Mouse (Mus musculus) spleen, adult 2 months (tissue): Measurements from ENCODE around the gene Cyp2s1. TPM values are rescaled to one million over a fixed set of nuclear protein-coding genes. Genes with fewer than 3 reads are reported as not detected.

ENCODE experiments used
- DNase-seq, 2 experiments: peaks; one replicate each; pipeline versions ENCODE4 v3.0.0 to v3.0.0-alpha.2; 2012 to 2021; ENCODE audit warnings: low spot score in 2 of 2, low read depth in 1 of 2
- H3K27ac ChIP-seq: fragments of 200-500 bp; 2 replicates; pipeline ENCODE4 v1.5.1; 2012; ENCODE audit warnings: low read length, inconsistent platforms; ENCODE audit not compliant: insufficient read depth
- H3K27me3 ChIP-seq: fragments of 200-500 bp; 2 replicates; pipeline ENCODE4 v1.6.1; 2012; ENCODE audit warnings: mild to moderate bottlenecking, moderate library complexity, low read length, inconsistent platforms; ENCODE audit not compliant: control insufficient read depth, insufficient read depth
- H3K36me3 ChIP-seq: fragments of 200-500 bp; 2 replicates; pipeline ENCODE4 v1.6.1; 2012; ENCODE audit warnings: mild to moderate bottlenecking, low read length, inconsistent platforms; ENCODE audit not compliant: control insufficient read depth, insufficient read depth
- H3K4me1 ChIP-seq: fragments of 200-500 bp; 2 replicates; pipeline ENCODE4 v1.6.1; 2011; ENCODE audit warnings: inconsistent platforms; ENCODE audit not compliant: control insufficient read depth, insufficient read depth, insufficient read length
- H3K4me3 ChIP-seq: fragments of 200-500 bp; 2 replicates; pipeline ENCODE4 v1.5.1; 2011; ENCODE audit warnings: mild to moderate bottlenecking, inconsistent platforms; ENCODE audit not compliant: insufficient read depth, insufficient read length; ENCODE audit errors: extremely low read depth
- CTCF ChIP-seq: fragments of 200-500 bp; IDR thresholded peaks from 2 replicates; pipeline ENCODE4 v1.5.1; 2011; ENCODE audit warnings: mild to moderate bottlenecking, inconsistent platforms; ENCODE audit not compliant: insufficient read depth, insufficient read length, insufficient replicate concordance; ENCODE audit errors: extremely low read depth
- POLR2A ChIP-seq: fragments of 200-500 bp; IDR thresholded peaks from 2 replicates; pipeline ENCODE4 v1.6.1; 2011; ENCODE audit warnings: low read depth, low read length, inconsistent platforms
- WGBS: fragments of 180-500 bp; shearing (Covaris S2); methylation state at CpG from one replicate; pipeline ENCODE4 v1.1.7; 2018; 5-methylcytosine and 5-hydroxymethylcytosine counted together
- polyA plus RNA-seq: library from polyadenylated mRNA; depleted of rRNA; stranded (reverse); fragments of >200 nt; gene quantifications from 2 replicates; pipeline ENCODE4 v1.2.3, GENCODE M21; 2012

The Cyp2s1 gene
- polyA plus RNA-seq, 1 experiment: 2.9 TPM

- H3K4me3 ChIP-seq: no peak overlapping the region
- DNase-seq: no peak
- H3K4me1 ChIP-seq: peaks cover 9% of the 10 kb centered on the region
- WGBS: 55% methylated on average over 1 of the region's 1 CpGs
- TF ChIP-seq CTCF: no peak
- no peak for TF ChIP-seq POLR2A
- no peaks in the 10 kb centered on the region for H3K36me3 ChIP-seq
- H3K27me3 ChIP-seq: peaks cover 8% of the 10 kb centered on the region; the same call in 1 of the 2 replicates
- no peak overlapping the region for H3K27ac ChIP-seq
Measured at GRCm38 (mm10) chr7:25784808-25785207, 31.9 kb downstream of the Cyp2s1 start.

- Histone ChIP-seq H3K4me3 (no peak overlapping the region), H3K4me1 (peaks cover 9% of the 10 kb centered on the region)
- WGBS: 70% methylated on average over 8 of the region's 8 CpGs
Measured at GRCm38 (mm10) chr7:25783746-25784145, 33.0 kb downstream of the Cyp2s1 start.

GRCm38 (mm10) chr7:25782744-25783143 lies 34.0 kb downstream of the Cyp2s1 start:
- H3K27me3 ChIP-seq: no peaks in the 10 kb centered on the region
- no peak overlapping the region for H3K4me3 ChIP-seq
- peaks cover 9% of the 10 kb centered on the region for H3K4me1 ChIP-seq
- H3K27ac ChIP-seq: no peak overlapping the region
- 27% methylated on average over 6 of the region's 6 CpGs for whole genome bisulfite sequencing
- no peak for DNase-seq
- no peak for TF ChIP-seq POLR2A
- TF ChIP-seq CTCF: no peak
- H3K36me3 ChIP-seq: no peaks in the 10 kb centered on the region

More at GRCm38 (mm10) chr7:25783746-25784145, 33.0 kb downstream of the Cyp2s1 start:
- Histone ChIP-seq H3K27me3 (peaks cover 6% of the 10 kb centered on the region; the same call in 1 of the 2 replicates), H3K36me3 (no peaks in the 10 kb centered on the region), H3K27ac (no peak overlapping the region)
- TF ChIP-seq CTCF (no peak), POLR2A (no peak)
- no peak for DNase-seq

- H3K36me3 ChIP-seq: no peaks in the 10 kb centered on the region
- 36% methylated on average over 11 of the region's 11 CpGs for WGBS
- H3K27me3 ChIP-seq: no peaks in the 10 kb centered on the region
- H3K27ac ChIP-seq: peak overlapping the region; percentile 37
- H3K4me3 ChIP-seq: no peak overlapping the region
- no peak for TF ChIP-seq POLR2A
- no peak for TF ChIP-seq CTCF
- DNase-seq: no peak
- H3K4me1 ChIP-seq: peaks cover 8% of the 10 kb centered on the region
Measured at GRCm38 (mm10) chr7:25781937-25782610, 34.6 kb downstream of the Cyp2s1 start.

- no peak for DNase-seq
- peak overlapping the region; percentile 37 for H3K27ac ChIP-seq
- H3K27me3 ChIP-seq: no peaks in the 10 kb centered on the region
- no peak for TF ChIP-seq CTCF
- no peak for TF ChIP-seq POLR2A
- peak overlapping the region; percentile 10; the same call in 1 of the 2 replicates for H3K4me3 ChIP-seq
- 3% methylated on average over 33 of the region's 33 CpGs for WGBS
- H3K4me1 ChIP-seq: peaks cover 7% of the 10 kb centered on the region
- no peaks in the 10 kb centered on the region for H3K36me3 ChIP-seq
Measured at GRCm38 (mm10) chr7:25781321-25781936, 35.3 kb downstream of the Cyp2s1 start.

- H3K4me3 ChIP-seq: no peak overlapping the region
- H3K27me3 ChIP-seq: no peaks in the 10 kb centered on the region
- 69% methylated on average over 4 of the region's 4 CpGs for WGBS
- peaks cover 7% of the 10 kb centered on the region for H3K4me1 ChIP-seq
- DNase-seq: no peak
- no peaks in the 10 kb centered on the region for H3K36me3 ChIP-seq
- 0 out of 2 replicates have a peak overlapping the region, but pooled peaks have one; percentile 4 for H3K27ac ChIP-seq
- TF ChIP-seq POLR2A: no peak
- TF ChIP-seq CTCF: no peak
Measured at GRCm38 (mm10) chr7:25780753-25781152, 36.0 kb downstream of the Cyp2s1 start.

- Histone ChIP-seq H3K4me3 (no peak overlapping the region), H3K27ac (no peak overlapping the region), H3K4me1 (peaks cover 7% of the 10 kb centered on the region), H3K36me3 (no peaks in the 10 kb centered on the region), H3K27me3 (no peaks in the 10 kb centered on the region)
- TF ChIP-seq CTCF (no peak), POLR2A (no peak)
- WGBS: 80% methylated on average over 5 of the region's 5 CpGs
- no peak for DNase-seq
Measured at GRCm38 (mm10) chr7:25780021-25780420, 36.7 kb downstream of the Cyp2s1 start.
